Mouse (Mus musculus) thymus, adult 2 months (tissue): ENCODE results near the gene Tbk1.

ENCODE experiments used
- CTCF ChIP-seq: fragments of 200-500 bp; IDR thresholded peaks from 2 replicates; pipeline ENCODE4 v1.5.1; 2012; ENCODE audit warnings: mild to moderate bottlenecking, control low read depth, low read length, moderate library complexity, borderline replicate concordance; ENCODE audit not compliant: control insufficient read depth, poor library complexity, insufficient read depth; ENCODE audit errors: extremely low read depth
- POLR2A ChIP-seq: fragments of 200-500 bp; IDR thresholded peaks from 2 replicates; pipeline ENCODE4 v1.6.1; 2012; ENCODE audit warnings: mild to moderate bottlenecking, low read length, control low read depth, moderate library complexity; ENCODE audit not compliant: control insufficient read depth, poor library complexity, insufficient read depth; ENCODE audit errors: extremely low read depth

- no peak for TF ChIP-seq CTCF
- no peak for TF ChIP-seq POLR2A
These were observed 17.0 kb upstream of the Tbk1 start for GRCm38 (mm10) chr10:121603556-121603955.
